Mouse (Mus musculus) neutrophil, adult 65 days (primary cell): ENCODE results near the gene Gm7978. TPM values are rescaled to one million over a fixed set of nuclear protein-coding genes. Genes with fewer than 3 reads are reported as not detected.

Source experiments
- total RNA-seq: library from RNA; stranded (reverse); gene quantifications from 2 replicates; pipeline ENCODE4 v1.2.4, GENCODE M21; 2023

The Gm7978 gene
- total RNA-seq = not detected in 2 replicates

GRCm38 (mm10) chr5:95736073-95736472, at the start of gene Gm7978:
Gm7978 (minus strand) TSS chr5:95736173.

GRCm38 (mm10) chr5:95775690-95776089, 39.7 kb upstream of the Gm7978 start, which contains the start of gene E330014E10Rik:
E330014E10Rik (plus strand) TSS chr5:95775990.

GRCm38 (mm10) chr5:95741714-95742113, 5.7 kb upstream of the Gm7978 start, which contains the start of gene Gm7982:
Gm7982 (plus strand) TSS chr5:95742014.

Other genes with a start within 250 kb of the Gm7978 start
- not detected in 2 replicates for gene Gm3286, start 225.4 kb downstream of the Gm7978 start, total RNA-seq
- gene Gm7971, start 141.3 kb downstream of the Gm7978 start, total RNA-seq = not detected in 2 replicates
- gene Gm7982, start 5.8 kb upstream of the Gm7978 start, total RNA-seq = not detected in 2 replicates
- gene E330014E10Rik, start 39.8 kb upstream of the Gm7978 start, total RNA-seq = not detected in 2 replicates
- not detected in 2 replicates for gene Cxcl13, start 220.8 kb upstream of the Gm7978 start, total RNA-seq